Mouse (Mus musculus) kidney, adult 2 months (tissue): Measurements from ENCODE around the gene Myadml2.

ENCODE experiments used
- CTCF ChIP-seq: fragments of 200-500 bp; conservative IDR thresholded peaks from 2 replicates; pipeline ENCODE4 v1.5.1; 2011; ENCODE audit warnings: low read depth, mild to moderate bottlenecking, control low read depth, low read length, moderate library complexity, mixed read lengths; ENCODE audit not compliant: insufficient read depth, insufficient read length
- POLR2A ChIP-seq: fragments of 200-500 bp; IDR thresholded peaks from one replicate; pipeline ENCODE4 v1.6.1; 2011; ENCODE audit warnings: low read depth, low read length, control low read depth

DNA sequence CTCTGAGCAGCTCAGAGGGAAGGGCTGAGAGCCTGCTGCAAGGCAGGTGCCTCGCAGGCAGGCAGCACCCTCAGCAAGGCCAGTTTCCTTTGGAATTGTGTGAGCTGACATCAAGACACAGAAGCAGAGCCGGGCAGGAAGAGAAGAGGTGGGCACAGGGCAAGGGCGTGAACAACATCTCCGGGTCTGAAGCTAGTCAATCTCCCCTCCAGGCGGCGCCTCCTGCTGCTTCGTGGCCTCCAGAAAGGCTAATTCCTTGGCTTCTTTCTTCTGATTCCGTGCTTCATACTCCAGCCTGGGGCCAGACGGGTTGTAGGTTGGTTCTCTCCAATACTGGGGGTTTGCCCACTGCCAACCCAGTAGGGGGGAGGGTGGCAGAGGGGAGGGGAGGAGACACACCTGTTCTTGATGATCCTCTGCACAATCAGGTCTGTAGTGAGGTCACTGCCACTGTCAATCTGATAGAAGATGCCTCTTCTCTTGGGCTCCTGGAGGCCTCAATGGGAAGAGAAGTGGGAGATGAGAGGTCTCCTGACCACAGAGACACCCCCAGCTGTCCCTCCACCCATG is 37.4 kb downstream of the Myadml2 start:
- no peak for TF ChIP-seq CTCF
- TF ChIP-seq POLR2A: no peak
